Mouse (Mus musculus) heart, embryonic 15.5 days (tissue): ENCODE measurements around the gene 4930558K02Rik. TPM values are rescaled to one million over a fixed set of nuclear protein-coding genes. Genes with fewer than 3 reads are reported as not detected.
A peak's percentile ranks its signal among the peaks of the same experiment; 100 is the strongest.

Source experiments
- ATAC-seq: fragments of 200-750 bp; cut with Nextera tagmentation; replicated peaks from 2 replicates; pipeline ENCODE4 v1.8.0; 2017; ENCODE audit warnings: low read depth, moderate TSS enrichment; ENCODE audit not compliant: insufficient number of reproducible peaks, insufficient read depth, low FRiP score
- H3K27ac ChIP-seq: fragments of 300-500 bp; sonication (generic); 2 replicates; pipeline ENCODE4 v1.5.1; 2015; ENCODE audit warnings: mild to moderate bottlenecking, inconsistent platforms
- H3K27me3 ChIP-seq: fragments of 300-500 bp; sonication (generic); 2 replicates; pipeline ENCODE4 v1.6.1; 2015; ENCODE audit warnings: inconsistent platforms
- H3K36me3 ChIP-seq: fragments of 300-500 bp; sonication (generic); 2 replicates; pipeline ENCODE4 v1.6.1; 2015; ENCODE audit warnings: mild to moderate bottlenecking, inconsistent platforms
- H3K4me1 ChIP-seq: fragments of 300-500 bp; sonication (generic); replicated peaks from 2 replicates; pipeline ENCODE4 v1.6.1; 2015; ENCODE audit warnings: inconsistent platforms
- H3K4me2 ChIP-seq: fragments of 300-500 bp; sonication (generic); 2 replicates; pipeline ENCODE4 v1.6.1; 2015; ENCODE audit warnings: inconsistent platforms, mild to moderate bottlenecking, moderate library complexity
- H3K4me3 ChIP-seq: fragments of 300-500 bp; sonication (generic); 2 replicates; pipeline ENCODE4 v1.5.1; 2015; ENCODE audit warnings: mild to moderate bottlenecking, inconsistent platforms
- H3K9ac ChIP-seq: fragments of 300-500 bp; sonication (generic); 2 replicates; pipeline ENCODE4 v1.6.1; 2015; ENCODE audit warnings: mild to moderate bottlenecking, inconsistent platforms
- H3K9me3 ChIP-seq: fragments of 300-500 bp; sonication (generic); replicated peaks from 2 replicates; pipeline ENCODE4 v1.6.1; 2016; ENCODE audit warnings: inconsistent platforms
- WGBS: fragments of 180-500 bp; shearing (Covaris S2); methylation state at CpG from one replicate; pipeline ENCODE4 v1.1.7; 2015; ENCODE audit warnings: mixed read lengths; 5-methylcytosine and 5-hydroxymethylcytosine counted together
- polyA plus RNA-seq: library from polyadenylated mRNA; unstranded; fragments of >200 nt; fragmentation: Nextera tagmentation; extraction: Ambion mirVana; gene quantifications from 2 replicates; pipeline ENCODE4 v1.2.1, GENCODE M21; 2015

4930558K02Rik gene
- polyA plus RNA-seq, 1 experiment from 2014 or later, result not detected

GRCm38 (mm10) chr1:161894126-161894525, 85.3 kb downstream of the 4930558K02Rik start:
- WGBS, result 43% methylated on average over 2 of the region's 2 CpGs
- 0 out of 2 replicates have a peak, but pooled peaks have one; percentile 18 for ATAC-seq
- H3K27me3 ChIP-seq, result no peaks in the 10 kb centered on the region
- no peak overlapping the region for H3K9ac ChIP-seq
- peaks cover 16% of the 10 kb centered on the region for H3K4me1 ChIP-seq
- no peaks in the 10 kb centered on the region for H3K36me3 ChIP-seq
- H3K4me2 ChIP-seq, result no peak overlapping the region
- H3K27ac ChIP-seq, result no peak overlapping the region
- H3K4me3 ChIP-seq, result no peak overlapping the region
- no peaks in the 10 kb centered on the region for H3K9me3 ChIP-seq

Other genes starting within 250 kb of the 4930558K02Rik start
- 0.09 and 0.24 TPM in 2 replicates for gene Fasl, start 191.1 kb downstream of the 4930558K02Rik start, polyA plus RNA-seq
- 11.6 and 13.4 TPM in 2 replicates for gene Suco, start 103.0 kb downstream of the 4930558K02Rik start, polyA plus RNA-seq
- 25.4 and 29.3 TPM in 2 replicates for gene Pigc, start 10.4 kb downstream of the 4930558K02Rik start, polyA plus RNA-seq